In genomic region chrX:18162192-18162857, GRCm38 (mm10) we compare ENCODE assay signal across 8 mouse cellular contexts. TPM values are rescaled to one million over a fixed set of nuclear protein-coding genes. Genes with fewer than 3 reads are reported as not detected.
A peak's percentile ranks its signal among the peaks of the same experiment; 100 is the strongest.
DNase-seq lines count a peak whose midpoint lies in the region; ATAC-seq lines count a peak whose summit lies in the region.

Kdm6a (plus strand) TSS chrX:18162575.

- no peaks in the 10 kb centered on the region for H3K27me3 ChIP-seq in heart, embryonic 10.5 days (ENCODE audit: insufficient read depth, poor library complexity, severe bottlenecking)
- H3K27me3 ChIP-seq in kidney, embryonic 15.5 days = no peaks in the 10 kb centered on the region

- H3K9me3 ChIP-seq in heart, embryonic 10.5 days = no peaks in the 10 kb centered on the region
- no peaks in the 10 kb centered on the region for H3K9me3 ChIP-seq in kidney, embryonic 15.5 days (replicated peaks)

- no peaks in the 10 kb centered on the region for H3K4me1 ChIP-seq in heart, embryonic 10.5 days
- no peaks in the 10 kb centered on the region for H3K4me1 ChIP-seq in kidney, embryonic 15.5 days

- under 1% methylated on average over 50 of the region's 50 CpGs for WGBS in heart, embryonic 10.5 days
- under 1% methylated on average over 50 of the region's 50 CpGs for WGBS in kidney, embryonic 15.5 days

- H3K4me2 ChIP-seq in kidney, embryonic 15.5 days = peak within 1 kb of the TSS; percentile 75

- ATAC-seq in erythroblast, adult 5-6 weeks (replicated peaks; ENCODE audit: low FRiP score, poor library complexity, severe bottlenecking) = peak; percentile 93
- peak; percentile 99 for ATAC-seq in kidney, embryonic 15.5 days (replicated peaks; ENCODE audit: low FRiP score)
- peak; percentile 99 for ATAC-seq in monocyte, adult 5-6 weeks (replicated peaks; ENCODE audit: insufficient number of reproducible peaks, low FRiP score, low TSS enrichment, poor library complexity, severe bottlenecking)

- DNase-seq in B cell, adult 2 months = peak; percentile 94 to 99
- DNase-seq in brain, adult 2 months (ENCODE audit: low read depth, low spot score) = peak; percentile 99
- peak; percentile 99 for DNase-seq in heart, embryonic 10.5 days (ENCODE audit: low spot score)
- DNase-seq in liver = peak; percentile 99
- DNase-seq in spleen, postnatal 4 days (ENCODE audit: low spot score in 2 of 2) = peak; percentile 97 to 100

- H3K4me3 ChIP-seq in heart, embryonic 10.5 days = peak within 1 kb of the TSS; percentile 84
- peak within 1 kb of the TSS; percentile 81 for H3K4me3 ChIP-seq in kidney, embryonic 15.5 days (replicated peaks)

- H3K9ac ChIP-seq in kidney, embryonic 15.5 days = peak within 1 kb of the TSS; percentile 85

- H3K36me3 ChIP-seq in heart, embryonic 10.5 days = no peaks in the 10 kb centered on the region
- no peaks in the 10 kb centered on the region for H3K36me3 ChIP-seq in kidney, embryonic 15.5 days

- peak within 1 kb of the TSS; percentile 96 for H3K27ac ChIP-seq in heart, embryonic 10.5 days
- peak within 1 kb of the TSS; percentile 98 for H3K27ac ChIP-seq in kidney, embryonic 15.5 days

RNA-seq across cellular contexts. Expression of gene Kdm6a, which starts in this region (rescaled TPM):
- 113 and 134 TPM in 2 replicates for total RNA-seq in erythroblast, adult 5-6 weeks (2015; ENCODE audit: low replicate concordance)
- total RNA-seq in erythroblast, adult 5-6 weeks (2017; ENCODE audit: low replicate concordance) = 170 and 175 TPM in 2 replicates
- polyA plus RNA-seq in heart, embryonic 10.5 days (2016; fragmentation: Nextera tagmentation; extraction: Ambion mirVana) = 18.9 and 23.6 TPM in 2 replicates
- polyA plus RNA-seq in kidney, embryonic 15.5 days (2015; fragmentation: Nextera tagmentation; extraction: Ambion mirVana) = 23.1 and 25.1 TPM in 2 replicates
- total RNA-seq in monocyte, adult 5-6 weeks (2017) = 62.3 to 100 TPM (median 89.7 TPM) in 3 replicates

Comparison
In these comparisons a context has a peak if more than half of its experiments do, and no peak if none do; other contexts are left out.
1. Peak in every context shown above with its lines: DNase-seq, ATAC-seq, H3K4me3 ChIP-seq and H3K27ac ChIP-seq.